Mouse (Mus musculus) cerebellum, adult 2 months (tissue): ENCODE measurements around the gene Fbxl19.

Experiments used
- CTCF ChIP-seq: fragments of 200-500 bp; IDR thresholded peaks from 2 replicates; pipeline ENCODE4 v1.5.1; 2011; ENCODE audit warnings: low read depth, mild to moderate bottlenecking, control low read depth, low read length, moderate library complexity, borderline replicate concordance; ENCODE audit not compliant: insufficient read depth
- POLR2A ChIP-seq: fragments of 200-500 bp; IDR thresholded peaks from 2 replicates; pipeline ENCODE4 v1.6.1; 2011; ENCODE audit warnings: low read length, control low read depth, borderline replicate concordance; ENCODE audit not compliant: insufficient read depth

DNA sequence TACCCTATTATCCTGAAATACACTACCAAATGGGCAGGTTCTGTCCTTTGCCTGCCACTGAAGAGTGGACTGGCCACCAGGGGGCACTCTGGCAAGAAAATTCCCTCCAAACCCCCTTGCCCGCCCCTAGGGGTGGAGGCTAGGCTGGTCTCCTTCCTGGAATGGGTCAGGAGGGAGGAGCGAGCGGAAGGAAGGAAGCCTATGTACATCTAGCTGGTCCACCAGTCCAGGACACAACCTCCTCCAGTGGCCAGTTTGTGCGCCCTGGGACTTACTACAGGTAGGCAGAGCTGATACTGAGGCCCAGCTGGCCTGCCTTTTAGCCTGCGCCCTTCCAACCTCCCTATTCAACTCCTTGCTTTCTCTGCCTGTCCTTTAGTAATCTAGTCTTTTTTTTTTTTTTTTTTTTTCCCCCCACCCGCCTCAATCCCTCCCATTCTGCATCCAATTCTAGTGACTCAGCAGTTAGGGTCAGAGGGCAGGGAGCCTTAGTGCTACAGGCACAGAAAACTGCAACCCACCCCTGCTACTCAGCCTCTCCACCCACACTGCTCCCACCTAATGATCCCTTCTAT is 56.2 kb downstream of the Fbxl19 start, which contains the start of gene Hsd3b7:
- TF ChIP-seq POLR2A (peak; percentile 49; the same call in 1 of the 2 replicates), CTCF (peak; percentile 86)
